Mouse (Mus musculus): Measurements from ENCODE around the gene Dnah3.

Dnah3 gene

DNA sequence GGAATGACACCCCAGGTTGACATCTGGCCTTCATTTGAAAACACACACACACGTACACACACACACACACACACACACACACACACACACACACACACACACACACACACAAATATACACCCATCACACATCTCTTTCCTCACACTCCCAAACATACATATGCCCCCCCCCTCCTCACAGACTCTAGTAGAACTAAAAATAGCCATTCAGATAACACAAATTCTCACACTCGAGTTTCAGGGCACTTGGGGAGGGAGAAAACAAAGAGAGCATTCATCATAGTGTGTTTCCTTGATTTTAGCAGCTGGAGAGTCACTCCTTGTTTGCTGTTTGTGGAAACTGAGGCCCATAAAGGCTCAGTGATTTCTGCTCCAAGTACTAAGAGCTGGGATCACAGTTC lies 41.1 kb downstream of the Dnah3 start:
- DNase-seq (ENCODE audit: low spot score in 2 of 2), result no peak

DNA sequence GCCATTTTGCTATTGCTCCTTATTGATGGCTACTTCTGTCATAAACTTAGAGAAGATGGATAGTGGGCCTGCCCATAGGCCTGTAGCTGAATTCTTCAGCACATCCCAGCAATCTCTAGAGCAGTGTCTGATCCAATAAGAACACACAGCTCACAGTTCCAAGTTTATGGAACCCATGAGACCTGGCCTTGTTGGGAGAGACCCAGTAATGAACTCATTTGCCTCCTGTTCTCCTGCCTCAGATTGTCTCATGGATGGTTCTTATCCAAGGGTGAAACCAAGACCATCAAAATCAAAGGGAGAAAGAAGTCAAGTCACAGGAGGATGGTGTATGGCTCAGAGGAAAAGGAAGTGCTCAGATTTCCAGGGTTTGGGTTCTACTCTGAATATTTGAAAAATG lies 44.6 kb downstream of the Dnah3 start:
- no peak for DNase-seq (ENCODE audit: low spot score in 2 of 2)

GRCm38 (mm10) chr7:120043990-120044389 lies 51.1 kb downstream of the Dnah3 start:
- DNase-seq (ENCODE audit: low spot score in 2 of 2), result no peak

DNA sequence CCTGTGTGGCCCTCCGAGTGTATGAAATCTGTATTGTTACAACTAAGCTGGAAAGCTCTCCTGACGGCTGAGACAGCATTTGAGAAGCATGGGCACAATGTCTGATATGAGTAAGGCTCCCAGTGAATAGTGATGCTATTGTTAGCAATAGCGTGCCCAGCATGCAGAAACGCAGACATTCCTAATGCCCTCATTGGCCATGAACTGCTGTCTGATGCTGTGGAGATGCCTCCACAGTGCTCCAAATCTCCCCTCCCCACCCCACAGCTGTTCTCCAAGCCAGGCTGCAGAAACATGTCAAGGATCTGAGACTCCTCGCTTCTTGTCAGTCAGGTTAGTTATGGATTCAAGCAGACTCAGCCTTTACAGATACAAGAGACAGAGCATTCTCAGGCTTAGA lies 58.7 kb downstream of the Dnah3 start:
- DNase-seq (ENCODE audit: low spot score in 2 of 2), result peak in 1 of 2 experiments; percentile 29

DNA sequence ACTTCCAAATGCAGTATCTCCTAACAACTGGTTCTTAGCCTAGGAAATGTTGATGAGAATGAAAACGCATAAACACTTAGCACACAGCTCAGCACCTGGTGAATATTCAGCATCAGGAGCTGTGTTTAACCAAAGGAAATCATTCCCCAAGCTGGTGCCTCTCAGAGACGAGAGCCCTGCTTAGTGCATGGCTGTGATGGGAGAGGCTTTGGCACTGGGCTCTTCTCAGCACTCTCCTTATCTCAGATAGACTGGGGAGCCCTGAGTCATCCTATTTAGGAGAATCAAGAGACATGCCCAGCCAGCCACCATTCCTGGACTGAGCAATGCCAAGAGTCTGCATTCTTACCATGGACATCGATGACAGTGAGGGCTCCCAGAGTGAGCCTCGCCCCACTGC lies 60.1 kb downstream of the Dnah3 start:
- DNase-seq (ENCODE audit: low spot score in 2 of 2), result peak in 1 of 2 experiments; percentile 28

GRCm38 (mm10) chr7:120034566-120034965 lies 60.5 kb downstream of the Dnah3 start:
- peak; percentile 21 to 44 for DNase-seq (ENCODE audit: low spot score in 2 of 2)

DNA sequence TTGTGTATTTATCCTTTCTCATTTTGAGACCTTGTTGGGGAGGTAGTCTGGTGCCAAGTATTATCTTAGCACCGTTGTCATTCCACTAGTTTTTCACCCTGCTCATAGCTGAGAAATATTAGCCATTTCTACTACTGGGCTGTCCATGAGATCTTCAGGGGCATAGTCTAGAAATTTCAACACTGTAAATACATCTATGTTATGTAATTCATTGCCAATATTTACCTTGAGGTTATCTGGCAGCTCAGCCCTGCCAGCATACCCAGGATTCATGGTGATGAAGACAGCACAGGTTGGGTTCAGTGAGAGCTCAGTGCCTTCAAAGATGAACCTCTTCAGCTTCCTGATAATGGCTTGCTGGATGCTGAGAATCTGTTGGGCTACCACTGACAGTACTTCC lies 66.4 kb downstream of the Dnah3 start:
- no peak for DNase-seq (ENCODE audit: low spot score in 2 of 2)

GRCm38 (mm10) chr7:119997066-119997465 lies 98.0 kb downstream of the Dnah3 start:
- no peak for DNase-seq (ENCODE audit: low spot score in 2 of 2)

DNA sequence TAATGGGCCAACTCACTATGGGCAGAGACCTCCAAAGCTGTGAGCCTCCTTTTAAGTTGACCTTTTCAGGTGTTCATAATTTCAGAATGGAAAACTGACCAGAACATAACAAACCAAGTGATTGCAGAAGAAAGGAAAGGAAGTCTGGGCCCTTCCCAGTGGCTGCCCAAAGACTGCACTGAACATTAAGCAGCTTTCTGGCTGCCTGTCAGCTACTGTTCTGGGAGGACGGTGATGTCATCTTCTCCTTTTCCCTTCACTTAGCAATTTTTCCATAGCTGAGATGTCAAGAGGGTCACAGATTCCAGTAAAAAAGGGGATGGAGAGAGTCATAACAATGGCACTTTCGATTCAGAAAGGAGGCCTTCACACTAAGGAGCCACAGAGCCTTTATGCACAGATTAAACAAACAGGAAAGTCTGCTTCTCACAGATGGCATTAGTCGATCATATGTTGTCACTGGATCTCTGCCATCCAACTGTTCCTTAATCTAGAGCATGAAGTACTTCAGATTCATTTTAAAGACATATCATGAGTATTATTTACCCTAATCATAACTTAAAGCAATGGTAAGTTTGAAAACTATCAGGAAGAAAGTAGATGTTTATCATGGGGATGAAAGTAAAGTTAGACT lies 109.7 kb downstream of the Dnah3 start:
- DNase-seq (ENCODE audit: low spot score in 2 of 2), result peak; percentile 29 to 43

DNA sequence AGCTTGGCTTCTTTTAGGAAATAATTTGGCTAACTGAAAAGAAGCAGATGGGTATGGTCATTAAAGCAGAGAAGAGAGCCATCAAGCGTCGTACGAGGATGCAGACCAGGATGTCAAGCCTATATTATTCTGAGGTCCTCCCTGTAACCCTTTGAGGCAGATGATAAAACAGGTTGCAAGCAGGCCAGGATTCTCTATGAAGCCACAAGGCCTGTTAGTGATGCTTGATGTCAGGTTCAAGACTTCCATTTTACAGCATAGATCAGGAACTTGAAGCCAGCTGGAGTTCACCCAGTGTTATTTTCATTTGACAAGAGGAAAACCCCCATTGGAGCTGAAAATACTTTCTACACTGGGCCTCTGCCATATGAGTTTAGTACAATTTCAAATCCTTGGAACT lies 114.9 kb downstream of the Dnah3 start:
- DNase-seq (ENCODE audit: low spot score in 2 of 2), result no peak

DNA sequence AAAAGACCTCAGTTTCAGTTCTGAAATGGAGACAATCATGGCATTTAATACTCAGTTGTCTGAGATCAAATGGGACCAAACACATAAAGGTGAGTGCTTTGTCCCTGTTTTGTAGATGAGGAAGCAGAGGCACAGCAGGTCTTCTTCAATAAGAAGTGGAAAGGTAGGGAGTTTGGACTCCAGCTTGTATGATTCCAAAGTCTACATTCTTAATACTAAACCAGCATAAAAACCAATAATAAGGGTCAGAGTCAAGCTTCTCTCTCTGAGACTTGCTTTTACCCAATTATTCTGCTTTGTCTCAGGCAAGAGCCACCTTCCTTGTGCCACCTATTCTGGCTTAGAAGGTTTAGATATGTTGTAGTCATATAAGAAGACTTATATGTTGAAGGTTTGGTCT lies 116.5 kb downstream of the Dnah3 start:
- no peak for DNase-seq (ENCODE audit: low spot score in 2 of 2)

DNA sequence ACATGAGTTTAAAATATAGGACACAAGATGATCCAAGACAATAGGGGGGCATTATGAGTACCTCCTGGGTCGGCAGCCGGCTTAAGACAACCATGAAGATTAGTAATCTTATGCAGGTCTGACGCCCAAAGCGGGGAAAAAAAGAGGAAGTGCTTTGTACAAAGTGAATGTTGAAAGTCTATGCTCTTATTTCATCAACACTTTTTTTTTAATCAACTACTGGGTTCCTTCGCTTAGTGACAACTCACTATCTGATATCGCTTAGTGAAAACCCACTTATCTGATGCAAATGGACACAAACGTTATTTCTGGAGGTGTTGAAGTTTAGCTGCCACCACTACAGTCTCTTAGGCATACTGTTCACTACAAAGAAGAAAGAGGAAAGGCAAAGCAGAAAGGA lies 117.5 kb downstream of the Dnah3 start:
- no peak for DNase-seq (ENCODE audit: low spot score in 2 of 2)

- DNase-seq (ENCODE audit: low spot score in 2 of 2), result no peak
These were observed 118.8 kb downstream of the Dnah3 start for GRCm38 (mm10) chr7:119976256-119976655.

DNA sequence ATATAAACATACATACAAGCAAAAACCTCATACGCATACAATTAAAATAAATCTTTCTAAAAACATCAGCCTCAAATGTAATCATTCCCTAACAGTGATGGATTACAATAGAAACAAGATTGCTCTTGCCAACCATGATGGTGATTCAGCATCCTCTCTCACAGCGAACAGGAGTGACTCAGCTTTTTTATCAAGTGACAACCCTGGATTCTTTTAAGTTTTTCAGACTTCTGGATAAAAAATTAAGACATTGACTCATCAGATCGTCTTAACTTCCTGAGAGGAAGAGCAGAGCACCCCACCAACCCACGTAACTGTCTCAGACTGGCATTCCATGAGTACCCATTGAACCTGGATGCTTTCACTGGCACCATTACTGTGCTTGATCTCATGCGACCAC lies 120.9 kb downstream of the Dnah3 start:
- DNase-seq (ENCODE audit: low spot score in 2 of 2), result no peak

DNA sequence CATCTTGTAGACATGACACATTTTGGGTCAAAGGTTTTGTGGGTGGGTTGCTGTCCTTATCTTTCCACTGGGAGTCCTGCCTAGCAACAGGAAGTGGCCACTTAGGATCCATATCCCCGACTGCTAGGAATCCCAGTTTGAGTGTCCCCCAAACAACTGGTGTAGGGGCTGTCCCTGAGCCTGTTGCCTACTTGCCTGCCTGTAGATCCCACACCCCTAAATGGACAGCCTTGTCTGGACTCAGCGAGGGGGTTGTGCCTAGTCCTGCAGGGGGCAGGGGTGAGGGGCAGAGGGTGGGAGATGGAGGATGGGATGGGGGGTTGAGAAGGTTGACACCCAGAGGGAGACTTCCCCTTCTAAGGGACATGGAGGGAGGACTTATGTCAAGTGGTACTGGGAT lies 125.8 kb downstream of the Dnah3 start:
- no peak for DNase-seq (ENCODE audit: low spot score in 2 of 2)

DNA sequence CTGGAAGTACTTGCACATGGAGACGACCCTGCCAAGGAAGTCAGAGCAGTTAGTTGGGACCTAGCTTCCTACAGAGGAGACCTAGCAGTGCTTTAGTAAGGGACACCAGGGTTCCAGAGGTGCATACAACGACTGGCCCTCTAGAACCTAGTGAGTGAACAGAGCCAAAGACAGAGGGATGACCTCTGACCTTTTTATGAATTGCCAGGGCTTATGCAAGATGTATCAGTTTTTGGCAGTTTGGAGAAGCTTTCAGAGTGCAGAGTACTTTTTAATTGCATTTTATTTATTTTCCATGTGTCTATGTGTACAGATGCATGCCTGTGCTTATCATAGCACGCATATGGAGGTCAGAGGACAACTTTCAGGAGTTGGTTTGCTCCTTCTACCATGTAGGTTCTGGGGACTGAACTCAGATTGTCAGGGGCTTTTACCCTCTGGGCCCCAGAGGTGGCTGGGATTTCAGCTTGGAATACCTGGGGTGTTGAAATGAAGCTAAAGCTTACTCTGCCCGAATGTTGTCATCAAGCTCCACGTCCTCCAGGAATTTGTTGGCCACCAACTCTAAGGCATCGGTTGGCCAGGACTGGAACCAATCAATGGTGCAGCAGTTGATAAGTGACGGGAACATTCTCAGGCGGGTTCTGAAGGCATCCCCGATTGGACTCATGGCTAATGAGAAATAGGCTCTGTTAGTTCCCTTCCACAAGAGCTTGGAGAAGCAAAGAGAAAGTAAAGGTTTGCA lies 129.3 kb downstream of the Dnah3 start:
- DNase-seq (ENCODE audit: low spot score in 2 of 2), result no peak

DNA sequence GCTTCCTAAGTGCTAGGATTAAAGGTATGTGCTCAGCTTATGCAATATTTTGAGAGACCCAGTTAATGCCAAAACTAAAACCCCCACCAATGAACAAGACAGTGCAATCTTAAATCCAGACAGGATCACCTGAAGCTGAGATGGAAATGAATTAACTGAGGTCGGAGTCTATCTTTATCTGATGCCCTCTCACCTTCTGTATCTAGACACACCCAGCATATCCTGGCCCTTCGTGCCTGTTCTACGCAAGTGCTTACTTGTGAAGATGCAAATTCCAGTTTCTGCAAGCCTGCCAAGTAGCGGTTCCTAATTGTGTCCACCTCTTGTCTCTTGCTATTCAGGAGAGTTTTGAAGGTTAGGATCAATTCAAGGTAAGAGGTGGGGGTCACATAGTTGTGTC lies 129.9 kb downstream of the Dnah3 start:
- no peak for DNase-seq (ENCODE audit: low spot score in 2 of 2)

DNA sequence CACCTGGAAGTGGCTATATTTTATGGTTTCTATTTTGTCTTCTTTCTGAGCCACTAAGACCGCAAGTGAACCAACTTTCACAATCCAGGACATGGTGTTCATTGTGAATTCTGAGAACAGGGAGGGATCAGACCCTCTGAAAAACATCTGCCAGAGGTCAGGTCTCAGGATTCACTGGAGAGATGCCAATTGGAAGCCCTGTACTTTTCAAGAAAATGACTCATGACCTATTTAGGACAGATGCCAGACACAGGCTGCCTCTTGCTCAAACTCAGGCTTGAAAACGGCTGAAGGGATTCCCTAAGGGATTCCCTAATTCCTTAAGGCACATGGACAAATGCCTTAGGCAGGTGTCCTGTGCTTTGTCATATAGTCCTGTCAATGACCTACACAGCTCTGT lies 134.0 kb downstream of the Dnah3 start:
- DNase-seq (ENCODE audit: low spot score in 2 of 2), result no peak

DNA sequence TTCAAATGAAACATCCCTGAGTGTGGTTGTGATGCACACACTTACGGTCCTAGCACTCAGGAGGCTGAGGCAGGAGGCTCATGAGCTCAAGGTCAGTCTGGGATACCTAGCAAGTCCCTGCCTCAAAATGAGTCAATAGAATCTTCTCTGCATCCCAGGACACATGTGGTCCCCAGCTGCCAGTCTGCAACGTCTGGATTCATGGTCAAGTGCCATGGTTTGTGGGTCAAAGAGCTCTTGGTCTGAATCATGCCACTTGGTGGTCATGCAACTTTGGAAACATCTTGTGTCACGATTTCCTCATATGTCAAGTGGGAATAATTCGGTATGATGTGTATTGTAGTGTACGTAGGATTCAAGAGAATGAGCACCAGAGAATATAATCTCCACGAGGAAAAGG lies 134.5 kb downstream of the Dnah3 start:
- no peak for DNase-seq (ENCODE audit: low spot score in 2 of 2)

DNA sequence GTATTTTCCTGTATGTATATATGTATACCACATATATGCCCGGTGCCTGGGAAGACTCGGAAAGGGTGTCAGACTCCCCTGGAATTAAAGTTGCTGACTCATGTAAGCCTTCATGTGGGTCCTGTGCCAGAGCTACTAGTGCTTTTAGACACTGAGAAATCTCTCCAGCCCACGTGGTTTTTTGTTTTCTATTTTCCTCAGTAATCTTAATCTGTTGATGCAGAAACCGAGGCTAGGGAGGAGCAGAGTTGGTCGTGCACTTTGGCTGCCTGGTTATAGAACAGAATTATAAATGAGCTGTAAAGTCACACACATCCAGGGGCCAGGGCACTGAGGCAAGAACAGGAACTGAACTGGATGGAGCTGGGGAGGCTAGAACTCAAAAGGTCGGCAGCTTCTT lies 135.1 kb downstream of the Dnah3 start:
- no peak for DNase-seq (ENCODE audit: low spot score in 2 of 2)

GRCm38 (mm10) chr7:119959491-119959890 lies 135.6 kb downstream of the Dnah3 start:
- DNase-seq (ENCODE audit: low spot score in 2 of 2), result no peak

DNA sequence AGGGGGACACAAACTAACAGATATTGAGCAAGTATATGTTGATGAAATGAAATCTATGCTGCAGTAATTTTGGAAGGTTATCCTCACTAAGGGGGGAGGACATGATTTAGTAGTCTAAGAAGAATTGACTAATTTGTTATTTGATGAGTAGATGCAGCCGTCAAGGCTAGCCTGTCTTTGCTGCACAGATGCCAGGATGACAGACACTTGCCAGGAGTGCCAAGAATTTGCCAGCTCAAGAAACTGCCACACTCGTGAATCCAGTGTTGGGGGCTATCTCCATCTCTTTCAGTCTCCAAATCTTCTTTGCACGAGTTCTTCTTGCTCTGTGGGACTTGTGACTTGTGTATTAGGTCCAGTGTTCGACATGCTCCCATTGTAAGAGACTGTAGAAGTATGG lies 136.0 kb downstream of the Dnah3 start:
- no peak for DNase-seq (ENCODE audit: low spot score in 2 of 2)

- no peak for DNase-seq (ENCODE audit: low spot score in 2 of 2)
These were observed 137.7 kb downstream of the Dnah3 start for GRCm38 (mm10) chr7:119957421-119957820.

DNA sequence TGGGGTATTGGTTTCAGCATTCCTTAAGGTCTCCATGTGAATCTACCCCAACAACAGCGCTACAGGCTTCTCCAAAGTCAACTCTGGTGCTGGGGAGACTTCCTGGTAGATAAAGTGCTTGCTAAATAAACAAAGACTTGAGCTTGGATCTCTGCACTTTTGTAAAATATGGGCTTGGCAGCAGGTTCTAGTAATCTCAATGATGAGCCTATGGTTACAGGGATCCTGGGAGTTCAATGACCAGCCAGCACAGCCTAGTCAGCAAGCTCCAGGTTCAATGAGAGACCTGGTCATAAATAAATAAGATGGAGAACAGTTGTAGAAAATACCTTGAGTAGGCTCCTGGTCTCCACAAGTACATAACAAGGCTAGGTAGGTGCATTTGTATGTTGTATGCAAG lies 141.0 kb downstream of the Dnah3 start:
- no peak for DNase-seq (ENCODE audit: low spot score in 2 of 2)

Data from right cerebral cortex, postnatal 10 days (tissue).